Mouse (Mus musculus) kidney, adult 11 months (tissue): ENCODE results near the gene Gm20425.

ENCODE experiments used
- DNase-seq: peaks from one replicate; pipeline ENCODE4 v3.0.0; 2022

The Gm20425 gene

DNA sequence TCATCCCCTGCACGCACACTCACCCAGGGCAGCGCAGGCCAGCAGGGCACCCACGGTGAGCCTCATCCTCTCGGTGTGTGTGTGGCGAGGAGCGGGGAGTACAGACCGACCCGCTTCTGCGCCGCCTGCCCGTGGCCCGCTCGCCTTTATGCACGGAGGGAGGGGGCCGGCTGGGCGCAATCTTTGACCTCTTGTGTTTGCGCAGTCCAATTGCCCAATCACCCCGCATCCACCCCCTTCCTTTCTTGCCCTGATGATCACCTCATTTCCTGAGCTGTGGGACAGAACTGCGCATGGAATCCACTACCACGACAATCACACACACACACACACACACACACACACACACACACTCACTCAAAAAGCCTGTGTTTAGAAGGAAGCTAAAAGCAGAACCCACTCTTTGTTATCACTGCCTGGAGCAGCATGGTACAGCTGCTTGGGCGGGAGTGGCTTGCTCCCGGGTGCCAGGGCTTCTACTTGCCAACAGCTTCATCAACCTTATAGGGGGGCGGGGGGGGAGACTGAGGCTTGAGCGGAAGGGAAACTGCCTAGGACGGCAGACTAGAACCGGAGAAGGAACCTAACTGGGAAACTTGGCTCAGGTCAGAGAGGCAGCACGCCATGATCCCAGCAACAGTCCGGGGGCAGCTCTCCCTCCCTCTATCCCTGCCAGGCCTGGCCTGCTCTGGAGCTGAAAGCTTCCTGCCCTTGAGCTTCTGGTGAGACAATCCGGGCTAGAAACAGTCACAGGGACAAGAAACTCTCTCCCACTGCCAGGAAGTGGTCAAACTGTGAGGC lies at the start of gene Gm20425, which contains the start of gene Trf:
Gene Gm20425, minus strand, starts transcription at position 157 of the 801 bp plus-strand sequence.
Gene Trf, minus strand, starts transcription at position 294 of the 801 bp plus-strand sequence.
- DNase-seq, result peak; percentile 41

DNA sequence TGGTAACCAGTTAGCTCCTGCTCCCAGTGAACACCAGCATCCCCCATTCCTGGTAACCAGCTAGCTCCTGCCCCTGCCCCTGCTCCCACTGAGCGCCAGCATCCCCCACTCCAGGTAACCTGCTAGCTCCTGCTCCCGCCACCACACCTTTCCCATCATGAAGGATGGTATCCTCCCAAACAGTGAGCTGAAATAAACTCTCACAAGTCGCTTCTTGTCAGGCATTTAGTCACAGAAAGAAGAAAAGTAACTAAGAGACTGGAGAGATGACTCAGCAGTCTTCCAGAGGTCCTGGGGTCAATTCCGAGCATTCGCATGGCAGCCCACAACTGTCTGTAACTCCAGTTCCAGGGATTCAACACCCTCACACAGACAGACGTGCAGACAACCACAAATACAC lies 46.8 kb upstream of the Gm20425 start:
- DNase-seq, result no peak

GRCm38 (mm10) chr9:103275676-103276075 lies 45.6 kb upstream of the Gm20425 start:
- no peak for DNase-seq

DNA sequence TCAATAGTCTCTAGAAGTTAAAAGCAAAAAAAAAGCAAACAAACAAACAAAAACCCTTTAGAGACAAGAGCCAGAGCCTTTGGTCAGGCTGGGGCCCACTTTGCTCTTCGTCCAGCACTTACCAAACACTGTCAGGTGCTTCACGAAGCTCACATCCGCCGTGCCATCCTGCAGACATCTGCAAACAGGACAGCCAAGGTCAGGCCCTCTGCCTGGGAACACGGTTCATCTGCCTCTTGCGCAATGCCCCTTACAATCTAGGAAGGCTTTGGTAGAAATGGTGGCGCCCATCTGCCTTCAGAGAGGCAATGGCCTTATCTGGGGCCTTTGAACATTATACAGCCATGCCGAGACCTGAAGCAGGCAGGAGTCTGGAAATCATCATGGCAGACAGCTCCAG lies 44.7 kb upstream of the Gm20425 start:
- no peak for DNase-seq

- no peak for DNase-seq
Measured at GRCm38 (mm10) chr9:103271104-103271503, 41.0 kb upstream of the Gm20425 start.

GRCm38 (mm10) chr9:103265778-103266177 lies 35.7 kb upstream of the Gm20425 start:
- no peak for DNase-seq

DNA sequence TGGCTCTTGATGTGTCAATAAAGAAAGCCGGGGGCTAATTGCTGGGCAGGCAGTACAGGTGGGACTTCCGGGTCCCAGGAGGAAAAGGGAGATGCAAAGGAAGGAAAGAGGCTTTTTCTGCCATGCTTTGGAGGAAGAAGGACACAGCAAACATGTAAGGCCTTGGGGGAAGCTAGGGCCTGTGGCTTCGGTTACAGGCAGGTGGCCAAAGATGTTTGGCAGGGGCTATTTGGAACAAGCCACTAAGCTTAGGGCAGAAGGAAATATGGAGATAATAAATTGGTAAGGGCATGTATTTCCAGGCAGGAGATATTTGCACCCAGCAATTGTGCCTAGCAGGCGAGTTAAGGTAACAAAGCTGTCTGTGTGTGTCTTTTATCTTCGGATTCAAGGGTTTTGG lies 22.8 kb upstream of the Gm20425 start:
- no peak for DNase-seq

GRCm38 (mm10) chr9:103248618-103249017 lies 18.5 kb upstream of the Gm20425 start:
- DNase-seq, result no peak

DNA sequence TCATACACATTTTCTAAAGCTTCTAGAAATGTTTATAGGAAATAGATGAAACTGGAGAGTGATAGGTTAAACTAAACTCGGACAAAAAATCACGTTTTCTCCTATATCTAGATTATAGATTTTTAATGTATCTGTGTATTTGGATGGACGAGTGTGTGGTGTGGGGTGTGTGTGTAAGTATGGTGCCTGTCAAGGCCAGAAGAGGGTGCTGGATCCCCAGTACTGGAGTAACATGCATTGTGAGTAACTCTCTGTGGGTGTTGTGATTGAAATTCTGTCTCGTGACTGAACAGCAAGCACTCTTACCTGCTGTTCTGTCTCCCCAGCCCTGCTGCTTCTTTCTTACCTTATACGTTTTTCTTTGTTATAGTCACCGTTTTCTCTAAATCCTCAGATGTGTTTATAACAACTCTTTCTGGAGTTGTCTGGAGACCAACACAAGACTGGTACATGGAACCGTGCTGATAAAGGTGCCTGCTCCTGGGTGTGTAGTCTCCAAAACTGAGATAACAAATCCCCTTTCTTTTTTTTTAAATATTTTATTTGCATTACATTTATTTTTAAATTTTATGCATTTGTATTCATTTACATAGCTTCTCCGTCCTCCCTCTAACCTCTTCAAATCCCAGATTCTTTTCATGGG lies 16.5 kb upstream of the Gm20425 start:
- DNase-seq, result no peak

DNA sequence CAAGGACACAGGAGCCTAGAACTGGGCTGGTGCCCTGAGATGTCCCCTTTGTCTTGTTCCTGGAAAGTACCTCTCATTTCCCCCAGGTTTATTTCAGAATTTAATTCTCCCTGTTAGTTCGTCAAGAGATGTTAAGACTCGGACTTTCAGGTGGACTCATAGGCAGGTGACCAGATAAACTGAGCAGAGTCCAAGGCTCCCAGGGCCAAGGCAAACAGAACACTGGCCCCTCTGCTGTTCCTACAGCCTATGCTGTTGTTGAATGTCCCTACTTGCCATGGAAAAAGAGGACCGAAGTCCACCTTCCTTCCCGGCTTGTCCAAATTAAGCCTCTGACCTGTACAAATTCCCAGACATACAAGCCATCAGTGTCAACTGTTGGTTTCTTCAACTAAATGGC lies 13.5 kb upstream of the Gm20425 start:
- peak; percentile 32 for DNase-seq

- DNase-seq, result peak; percentile 17
Measured at GRCm38 (mm10) chr9:103241206-103241605, 11.1 kb upstream of the Gm20425 start.

GRCm38 (mm10) chr9:103239471-103239870 lies 9.4 kb upstream of the Gm20425 start:
- no peak for DNase-seq

DNA sequence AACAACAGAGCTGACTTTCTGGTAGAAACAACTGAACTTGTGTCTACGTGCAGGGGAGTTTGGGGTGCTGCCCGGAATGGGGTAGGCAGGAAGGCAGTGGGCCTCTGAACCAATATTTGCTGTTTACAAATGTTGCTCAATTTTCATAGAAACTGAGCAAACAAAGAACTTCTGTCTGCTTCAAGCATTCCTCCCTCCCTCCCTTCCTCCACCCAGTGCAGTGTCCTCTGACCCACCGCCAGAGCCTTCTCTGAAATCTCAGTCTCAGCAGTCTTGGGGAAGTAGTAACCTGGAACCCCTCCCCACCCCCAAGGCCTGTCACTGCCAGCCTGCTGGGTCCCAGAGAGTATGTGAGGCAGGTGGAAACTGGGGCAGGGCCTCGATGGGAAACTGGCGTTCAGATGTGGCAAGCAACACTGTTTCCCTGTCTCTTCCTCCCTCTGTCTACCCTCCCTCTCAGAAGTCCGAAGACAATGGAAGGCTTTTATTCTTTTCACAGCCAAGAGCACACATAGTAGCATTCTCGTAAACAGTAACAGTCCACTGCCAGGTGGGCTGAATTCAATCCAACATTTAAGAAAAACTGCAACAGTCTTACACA lies 4.6 kb upstream of the Gm20425 start:
- DNase-seq, result no peak

DNA sequence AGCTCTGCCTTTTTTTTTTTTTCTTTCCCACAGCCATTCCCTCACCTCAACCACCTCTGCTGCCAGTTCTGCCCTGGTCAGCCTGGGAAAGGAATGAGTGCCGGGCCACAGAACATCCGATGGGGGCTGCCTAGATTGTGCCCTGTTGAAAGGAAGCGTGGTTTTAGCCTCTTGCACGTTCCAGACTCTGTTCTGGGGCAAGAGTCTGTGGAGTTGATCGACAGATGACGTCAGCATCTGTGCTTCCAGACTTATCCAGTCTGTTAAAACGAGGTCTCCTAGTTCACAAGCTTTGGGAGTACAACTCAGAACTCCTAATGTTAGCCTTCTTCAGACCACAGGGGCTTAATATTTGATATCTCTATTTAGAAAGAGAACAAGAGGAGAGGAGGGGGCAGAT lies 4.0 kb upstream of the Gm20425 start:
- no peak for DNase-seq

DNA sequence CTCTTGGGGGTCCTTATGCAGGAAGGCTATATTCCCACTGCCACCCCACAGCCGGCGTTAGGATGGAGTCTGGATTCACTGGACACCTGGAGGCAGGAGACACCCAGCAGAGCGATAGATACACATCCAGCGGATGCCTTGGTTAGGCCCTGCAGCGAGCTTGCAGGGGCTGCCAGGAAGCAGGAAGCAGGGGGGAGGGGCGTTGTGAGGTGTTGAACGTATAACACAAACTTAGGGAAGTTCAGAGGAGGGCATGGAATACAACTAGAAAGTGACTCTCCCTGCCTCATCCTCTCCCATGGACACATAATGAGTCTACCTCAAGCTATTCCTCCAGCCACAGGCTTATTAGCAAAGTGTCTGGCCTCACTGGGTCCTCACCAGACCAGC lies 2.9 kb upstream of the Gm20425 start:
- DNase-seq, result no peak

- no peak for DNase-seq
Measured at GRCm38 (mm10) chr9:103232232-103233005, 2.3 kb upstream of the Gm20425 start.

DNA sequence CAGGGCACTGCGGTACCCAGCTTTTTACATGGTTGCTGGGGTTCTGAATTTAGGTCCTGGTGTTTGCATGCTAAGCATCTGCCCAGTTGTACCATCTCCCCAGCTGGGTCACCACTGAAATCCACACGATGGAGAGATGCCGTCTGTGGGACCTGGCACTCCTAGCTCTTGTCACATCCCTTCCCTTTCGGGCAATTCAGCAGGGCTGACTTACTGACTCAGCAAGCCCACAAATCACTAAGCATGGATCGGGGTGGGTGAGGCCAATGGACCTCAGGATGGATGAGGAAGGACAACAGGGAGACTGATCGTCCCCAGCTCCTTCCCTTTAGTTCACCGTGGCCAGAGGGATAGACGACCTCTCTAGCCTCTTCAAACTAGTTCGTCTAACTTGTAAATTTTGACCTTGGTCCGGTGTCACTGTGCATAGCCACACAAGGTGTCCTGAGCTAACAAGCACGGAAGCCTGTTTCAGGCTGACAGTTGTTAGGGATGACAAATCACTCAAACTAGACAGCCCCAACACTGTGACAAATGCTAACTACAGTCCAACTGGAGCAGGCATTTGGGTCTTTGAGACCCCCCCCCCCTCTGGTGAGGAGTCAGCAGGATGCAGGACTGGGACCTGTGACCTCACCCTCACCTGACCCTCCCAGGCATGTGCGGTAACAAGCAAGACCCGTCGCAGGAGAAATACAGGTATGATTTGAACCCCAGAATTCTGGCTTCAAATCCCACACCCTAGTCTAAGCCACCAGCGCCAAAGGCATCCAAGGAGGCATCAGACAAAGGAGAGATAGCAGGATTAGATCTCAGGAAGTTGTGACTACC lies 855 bp downstream of the Gm20425 start:
- no peak for DNase-seq

GRCm38 (mm10) chr9:103228370-103229003 lies 1.6 kb downstream of the Gm20425 start:
- no peak for DNase-seq

DNA sequence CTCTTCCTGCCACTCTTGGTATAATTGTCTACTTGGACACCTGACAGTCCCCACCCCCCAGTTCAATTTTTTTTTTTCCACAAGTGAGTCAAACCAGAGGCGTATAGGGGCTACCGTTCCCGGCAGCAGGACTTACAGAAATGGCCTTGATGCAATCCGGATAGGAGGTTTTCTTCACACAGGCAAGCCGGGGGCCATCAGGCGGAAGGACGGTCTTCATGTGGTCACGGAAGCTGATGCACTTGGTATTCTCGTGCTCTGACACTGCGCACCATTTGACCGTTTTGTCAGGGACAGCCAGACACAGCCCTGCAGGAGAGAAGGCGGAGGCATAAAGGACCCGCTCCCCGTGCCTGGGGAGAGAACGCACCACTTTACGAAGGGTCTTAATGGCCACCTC lies 2.3 kb downstream of the Gm20425 start:
- no peak for DNase-seq

GRCm38 (mm10) chr9:103226806-103227205 lies 3.3 kb downstream of the Gm20425 start:
- no peak for DNase-seq

- DNase-seq, result no peak
Measured at GRCm38 (mm10) chr9:103225464-103225863, 4.6 kb downstream of the Gm20425 start.

- no peak for DNase-seq
Measured at GRCm38 (mm10) chr9:103224721-103225120, 5.4 kb downstream of the Gm20425 start.
